Mouse (Mus musculus): Measurements from ENCODE around the gene Bpifb4.

Gene Bpifb4

GRCm38 (mm10) chr2:154005094-154005493, 67.1 kb downstream of the Bpifb4 start:
- DNase-seq (ENCODE audit: low read depth, low spot score) = no peak

- DNase-seq (ENCODE audit: low read depth, low spot score) = no peak
These were observed 67.7 kb downstream of the Bpifb4 start for GRCm38 (mm10) chr2:154005734-154006133.

GRCm38 (mm10) chr2:154006331-154006730, 68.3 kb downstream of the Bpifb4 start:
- no peak for DNase-seq (ENCODE audit: low read depth, low spot score)

DNA sequence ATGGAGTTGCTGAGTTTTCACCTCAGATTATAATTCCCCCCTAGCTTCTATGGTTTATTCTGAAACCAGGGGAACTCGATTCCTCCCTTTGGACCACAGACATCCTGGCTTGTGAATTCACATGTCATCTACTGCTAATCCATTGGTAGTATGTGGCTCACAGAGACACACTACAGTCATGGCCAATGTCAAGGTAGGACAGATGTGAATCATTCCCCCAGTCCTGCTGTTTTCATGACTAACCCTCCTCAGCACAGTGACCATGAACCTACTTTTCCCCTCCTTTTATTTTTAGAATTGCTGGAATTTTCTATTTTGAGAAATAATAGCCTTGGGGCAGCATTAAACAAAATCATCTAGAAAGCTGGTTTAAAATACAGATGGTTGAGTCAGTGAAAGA, 69.4 kb downstream of the Bpifb4 start:
- no peak for DNase-seq (ENCODE audit: low read depth, low spot score)

DNA sequence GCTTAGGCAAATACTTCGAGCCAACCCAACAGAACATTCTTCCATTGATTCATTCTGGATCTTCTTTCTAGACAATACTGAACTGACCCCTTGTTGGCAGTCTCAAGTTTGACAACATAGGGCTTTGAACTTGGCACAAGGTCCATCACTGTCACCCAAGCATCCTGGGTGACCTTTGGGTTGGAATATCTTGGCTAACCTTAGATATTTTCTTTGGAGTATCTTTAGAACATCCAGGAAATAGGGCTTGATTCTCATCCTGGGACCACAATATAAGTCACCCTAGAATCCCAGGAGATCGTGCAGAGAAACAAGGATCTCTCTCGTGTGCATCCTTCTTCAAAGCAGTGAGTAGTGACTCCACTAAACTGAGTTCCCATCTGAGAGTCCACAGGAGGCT, 70.0 kb downstream of the Bpifb4 start, which contains the start of gene Bpifa2:
TSS of gene Bpifa2 (plus strand) at position 301 of the 400 bp plus-strand sequence.
- DNase-seq (ENCODE audit: low read depth, low spot score) = no peak
